Mouse (Mus musculus) liver, embryonic 15.5 days (tissue): ENCODE results near the gene Mef2a. TPM values are rescaled to one million over a fixed set of nuclear protein-coding genes. Genes with fewer than 3 reads are reported as not detected.

Source experiments
- ATAC-seq: fragments of 200-750 bp; cut with Nextera tagmentation; 2 replicates; pipeline ENCODE4 v1.8.0; 2017; ENCODE audit warnings: moderate number of reproducible peaks, mild to moderate bottlenecking, moderate library complexity; ENCODE audit not compliant: insufficient read depth
- H3K27ac ChIP-seq: fragments of 300-500 bp; sonication (generic); replicated peaks from 2 replicates; pipeline ENCODE4 v1.5.1; 2015; ENCODE audit warnings: mild to moderate bottlenecking, inconsistent platforms
- H3K27me3 ChIP-seq: fragments of 300-500 bp; sonication (generic); 2 replicates; pipeline ENCODE4 v1.6.1; 2015; ENCODE audit warnings: mild to moderate bottlenecking, inconsistent platforms
- H3K36me3 ChIP-seq: fragments of 300-500 bp; sonication (generic); replicated peaks from 2 replicates; pipeline ENCODE4 v1.6.1; 2015; ENCODE audit warnings: moderate library complexity, mild to moderate bottlenecking, inconsistent platforms
- H3K4me1 ChIP-seq: fragments of 300-500 bp; sonication (generic); replicated peaks from 2 replicates; pipeline ENCODE4 v1.6.1; 2015; ENCODE audit warnings: inconsistent platforms
- H3K4me2 ChIP-seq: fragments of 300-500 bp; sonication (generic); 2 replicates; pipeline ENCODE4 v1.6.1; 2015; ENCODE audit warnings: moderate library complexity, mild to moderate bottlenecking, inconsistent platforms
- H3K4me3 ChIP-seq: fragments of 300-500 bp; sonication (generic); replicated peaks from 2 replicates; pipeline ENCODE4 v1.5.1; 2015; ENCODE audit warnings: mild to moderate bottlenecking, inconsistent platforms
- H3K9ac ChIP-seq: fragments of 300-500 bp; sonication (generic); 2 replicates; pipeline ENCODE4 v1.6.1; 2015; ENCODE audit warnings: moderate library complexity, mild to moderate bottlenecking, inconsistent platforms
- H3K9me3 ChIP-seq: fragments of 300-500 bp; sonication (generic); replicated peaks from 2 replicates; pipeline ENCODE4 v1.6.1; 2016; ENCODE audit warnings: inconsistent platforms
- WGBS: fragments of 180-500 bp; shearing (Covaris S2); methylation state at CpG from one replicate; pipeline ENCODE4 v1.1.7; 2015; ENCODE audit warnings: mixed read lengths; ENCODE audit not compliant: insufficient replicate concordance; 5-methylcytosine and 5-hydroxymethylcytosine counted together
- polyA plus RNA-seq: library from polyadenylated mRNA; unstranded; fragments of >200 nt; fragmentation: Nextera tagmentation; extraction: Ambion mirVana; gene quantifications from 2 replicates; pipeline ENCODE4 v1.2.1, GENCODE M21; 2015

The Mef2a gene
- polyA plus RNA-seq, 1 experiment from 2014 or later: 10.9 TPM

GRCm38 (mm10) chr7:67206496-67206895 lies 166.2 kb downstream of the Mef2a start:
- Histone ChIP-seq H3K4me1 (peaks cover 14% of the 10 kb centered on the region), H3K9ac (no peak overlapping the region), H3K9me3 (no peaks in the 10 kb centered on the region), H3K4me2 (no peak overlapping the region), H3K27ac (no peak overlapping the region), H3K36me3 (no peaks in the 10 kb centered on the region), H3K4me3 (no peak overlapping the region), H3K27me3 (no peaks in the 10 kb centered on the region)
- 55% methylated on average over 10 of the region's 10 CpGs for WGBS
- no peak for ATAC-seq

DNA sequence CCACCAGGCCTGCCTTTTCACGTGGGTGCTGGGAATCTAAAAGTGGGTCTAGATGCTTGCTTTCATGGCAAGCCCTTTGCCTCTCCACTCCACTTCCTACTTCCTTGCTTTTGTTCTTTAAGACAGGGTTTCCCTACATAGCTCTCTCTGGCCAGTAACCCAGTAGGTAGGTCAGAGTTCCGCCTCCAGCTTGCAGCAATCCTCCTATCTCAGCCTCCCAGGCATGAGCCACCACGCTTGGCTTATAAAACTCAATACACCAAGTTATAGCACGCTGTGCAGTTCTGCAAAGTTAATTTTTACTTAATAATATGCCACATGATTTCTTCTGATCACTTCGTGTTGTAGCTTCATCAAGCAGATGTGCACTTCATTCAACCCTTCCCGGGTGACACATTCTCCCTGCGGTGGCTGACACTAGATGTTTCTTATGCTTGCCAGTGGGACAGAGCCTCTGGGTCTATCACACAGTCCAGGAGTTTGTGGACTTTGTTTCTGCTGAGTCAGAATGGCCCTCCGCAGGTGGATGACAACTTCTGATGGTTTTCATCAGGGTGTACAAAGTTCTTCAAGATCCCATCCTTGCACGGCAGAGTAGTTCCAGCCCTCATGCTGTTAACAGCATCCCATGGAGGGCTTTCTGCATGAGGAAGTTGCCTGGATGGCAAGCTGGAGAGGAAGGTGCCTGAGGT lies 166.8 kb downstream of the Mef2a start:
- Histone ChIP-seq H3K9ac (no peak overlapping the region), H3K4me3 (no peak overlapping the region), H3K4me1 (peaks cover 10% of the 10 kb centered on the region), H3K9me3 (no peaks in the 10 kb centered on the region), H3K36me3 (no peaks in the 10 kb centered on the region), H3K27ac (no peak overlapping the region), H3K27me3 (no peaks in the 10 kb centered on the region), H3K4me2 (no peak overlapping the region)
- WGBS: 56% methylated on average over 9 of the region's 9 CpGs
- no peak for ATAC-seq

DNA sequence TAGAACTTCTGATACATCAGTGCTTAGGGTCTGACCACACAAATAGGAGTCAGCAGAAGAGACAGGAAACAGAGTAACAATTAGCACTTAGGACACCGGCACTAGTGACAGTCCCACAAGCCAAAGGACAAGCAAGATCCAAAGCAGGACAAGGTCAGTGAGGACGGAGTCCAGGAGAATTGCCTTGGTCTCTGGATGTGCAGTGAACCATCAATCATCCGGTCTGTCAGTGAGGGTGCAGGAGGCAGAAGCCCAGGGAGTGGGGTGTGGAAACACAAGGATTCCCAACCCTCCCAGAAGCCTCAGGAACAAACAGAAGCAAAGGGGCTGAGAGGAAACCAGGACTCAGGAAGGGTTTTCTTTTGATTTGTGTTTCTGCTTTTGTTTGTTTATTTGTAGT lies 169.0 kb downstream of the Mef2a start:
- no peaks in the 10 kb centered on the region for H3K27me3 ChIP-seq
- H3K4me1 ChIP-seq: no peaks in the 10 kb centered on the region
- H3K36me3 ChIP-seq: no peaks in the 10 kb centered on the region
- no peak overlapping the region for H3K4me3 ChIP-seq
- no peak overlapping the region for H3K4me2 ChIP-seq
- H3K27ac ChIP-seq: no peak overlapping the region
- WGBS: 57% methylated on average over 3 of the region's 3 CpGs
- no peak for ATAC-seq
- no peak overlapping the region for H3K9ac ChIP-seq
- no peaks in the 10 kb centered on the region for H3K9me3 ChIP-seq

DNA sequence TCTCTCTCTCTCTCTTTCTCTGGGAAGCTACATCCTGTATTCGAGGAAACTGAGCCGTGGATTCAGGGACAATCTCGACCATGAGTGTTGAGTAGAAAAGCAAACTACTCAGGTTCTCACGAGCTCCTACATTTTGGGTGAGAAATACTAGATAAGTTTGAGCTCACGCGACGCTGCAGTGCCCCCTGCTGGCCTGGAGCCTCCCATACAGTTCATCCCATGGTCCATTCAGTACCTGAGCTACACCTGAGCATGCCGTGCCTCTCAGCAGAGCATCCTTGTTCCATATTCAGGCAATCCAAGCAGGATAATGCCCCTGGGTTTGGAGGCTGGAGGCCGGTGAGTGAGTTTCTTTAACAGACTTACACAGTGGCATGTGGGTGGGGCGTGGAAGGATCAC lies 173.2 kb downstream of the Mef2a start:
- Histone ChIP-seq H3K9ac (no peak overlapping the region), H3K27me3 (no peaks in the 10 kb centered on the region), H3K4me1 (no peaks in the 10 kb centered on the region), H3K4me2 (no peak overlapping the region), H3K4me3 (no peak overlapping the region), H3K36me3 (no peaks in the 10 kb centered on the region), H3K9me3 (no peaks in the 10 kb centered on the region), H3K27ac (no peak overlapping the region)
- 12% methylated on average over 10 of the region's 10 CpGs for WGBS
- ATAC-seq: no peak

- Histone ChIP-seq H3K4me1 (no peaks in the 10 kb centered on the region), H3K4me3 (no peak overlapping the region), H3K9ac (no peak overlapping the region), H3K36me3 (no peaks in the 10 kb centered on the region), H3K4me2 (no peak overlapping the region), H3K27ac (no peak overlapping the region), H3K27me3 (no peaks in the 10 kb centered on the region), H3K9me3 (no peaks in the 10 kb centered on the region)
- ATAC-seq: no peak
- 28% methylated on average over 4 of the region's 4 CpGs for WGBS
Observed at GRCm38 (mm10) chr7:67183786-67184185, 188.9 kb downstream of the Mef2a start.

Other genes with a start within 250 kb of the Mef2a start
- 3.2 and 4.0 TPM in 2 replicates for gene Lysmd4, start 150.3 kb downstream of the Mef2a start, polyA plus RNA-seq